Mouse (Mus musculus) lung, adult 2 months (tissue): Measurements from ENCODE around the gene Noxo1.

Experiments
- CTCF ChIP-seq: fragments of 200-500 bp; IDR thresholded peaks from 2 replicates; pipeline ENCODE4 v1.5.1; 2011; ENCODE audit warnings: mild to moderate bottlenecking, low read length, control low read depth; ENCODE audit not compliant: insufficient read depth
- POLR2A ChIP-seq: fragments of 200-500 bp; IDR thresholded peaks from 2 replicates; pipeline ENCODE4 v1.6.1; 2011; ENCODE audit warnings: low read depth, mild to moderate bottlenecking, control low read depth, low read length, borderline replicate concordance; ENCODE audit errors: extremely low read depth

GRCm38 (mm10) chr17:24719494-24720222, 23.6 kb downstream of the Noxo1 start:
- TF ChIP-seq POLR2A = peak; percentile 95
- no peak for TF ChIP-seq CTCF
